Mouse (Mus musculus) Patski (cell line): ENCODE results near the gene Fuk. TPM values are rescaled to one million over a fixed set of nuclear protein-coding genes. Genes with fewer than 3 reads are reported as not detected.

Source experiments
- ATAC-seq: fragments of 100-300 bp; one replicate; pipeline ENCODE4 v1.8.0; 2021
- CTCF ChIA-PET: fragments of 350-600 bp; sonication (Branson Sonifier 250); formaldehyde crosslinking; loops from one replicate; lab custom pipeline; 2022; ENCODE audit warnings: inconsistent platforms; lab: Charles Lee
- POLR2A ChIA-PET: fragments of 350-600 bp; sonication (Branson Sonifier 250); formaldehyde crosslinking; loops from one replicate; lab custom pipeline; 2022; ENCODE audit warnings: antibody characterized with exemption, inconsistent platforms; lab: Charles Lee
- DNase-seq: peaks from one replicate; pipeline ENCODE4 v3.0.0-alpha.2; 2011; ENCODE audit warnings: low read depth, low spot score
- H3K27me3 ChIP-seq: fragments of 371-371 bp; one replicate; pipeline ENCODE4 v1.5.1; 2021
- CTCF ChIP-seq: fragments of 100-300 bp; IDR thresholded peaks from one replicate; pipeline ENCODE4 v1.5.1; 2021
- in situ Hi-C: fragments of 300-500 bp; cut with MboI; formaldehyde crosslinking; loops from 3 replicates; pipeline ENCODE4 v1.11.1; 2018; ENCODE audit warnings: low pct_unique_long_range_greater_than_20kb, mixed read lengths
- polyA plus RNA-seq: library from polyadenylated mRNA; unstranded; gene quantifications from one replicate; pipeline ENCODE4 v1.2.3, GENCODE M21; 2021

Fuk gene
- polyA plus RNA-seq: 25.6 TPM

DNA sequence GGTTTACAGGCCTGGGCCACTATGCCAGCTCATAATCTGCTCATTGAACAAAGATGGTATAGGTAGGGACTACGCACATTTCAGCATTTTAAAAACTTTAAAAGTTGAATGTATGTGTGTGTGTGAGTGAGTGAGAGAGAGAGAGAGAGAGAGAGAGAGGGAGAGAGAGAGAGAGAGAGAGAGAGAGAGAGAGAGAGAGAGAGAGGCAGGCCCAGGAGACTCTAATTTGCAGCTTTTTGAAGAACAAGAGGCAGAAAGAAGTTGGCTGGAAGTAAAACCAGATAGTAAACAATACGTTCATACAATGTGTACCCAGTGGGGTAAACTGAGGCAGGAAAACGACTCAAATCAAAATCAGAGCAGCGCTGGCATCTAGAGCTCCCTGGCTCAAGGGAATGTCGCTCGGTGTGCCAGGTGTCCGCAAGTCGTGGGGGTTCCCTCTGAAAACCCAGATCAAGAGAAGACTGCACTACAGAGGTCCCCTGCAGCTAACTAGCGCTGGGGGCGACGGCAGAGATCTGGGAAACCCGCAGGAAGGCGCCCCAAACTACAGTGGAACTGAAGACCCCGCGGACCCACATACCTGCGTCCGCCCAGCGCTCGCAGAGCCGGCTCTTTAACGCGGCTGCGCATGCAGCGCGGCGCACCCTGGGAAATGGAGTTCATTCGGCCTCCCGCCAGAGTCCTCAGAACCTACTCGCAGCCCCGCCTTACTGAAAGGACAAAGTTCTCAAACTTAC, at the start of gene Fuk:
Fuk (minus strand) TSS at position 650 of the 740 bp plus-strand sequence.
- peak; percentile 33 for DNase-seq
- in situ Hi-C loops: no loop called here
- ChIA-PET CTCF (interaction anchor here (1.0 kb wide), 1 partner anchor 16 kb away, joined by 3 read pairs; no protein-coding TSS in a partner anchor), POLR2A (interaction anchor here (0.6 to 1.0 kb wide), 6 partner anchors 8 to 135 kb away, joined by 3 to 5 read pairs (median 3); no protein-coding TSS in a partner anchor)
- ATAC-seq: peak; percentile 78
- TF ChIP-seq CTCF: no peak
- H3K27me3 ChIP-seq: no peaks in the 10 kb centered on the region

DNA sequence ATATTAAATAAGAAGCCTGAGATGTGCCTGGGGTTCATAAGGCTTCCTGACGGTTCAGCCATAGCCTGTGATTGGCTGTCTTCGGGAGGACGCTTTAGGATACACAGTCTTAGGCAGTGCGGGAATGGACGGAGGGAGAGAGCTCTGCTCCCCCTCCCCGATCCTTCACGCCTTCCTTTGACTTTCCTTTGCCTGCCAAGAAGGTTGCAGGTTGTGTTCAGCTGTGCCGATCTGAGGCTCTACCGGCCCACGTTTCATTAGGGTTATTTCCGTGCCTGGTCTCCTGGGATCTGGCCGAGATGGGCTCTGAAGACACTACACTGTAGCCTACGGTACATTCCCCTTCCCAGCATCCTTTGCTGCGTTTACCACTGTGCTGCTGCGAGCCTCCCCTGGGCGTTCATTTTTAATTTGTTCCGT, 47.8 kb upstream of the Fuk start:
- no peak for ATAC-seq
- no peak for DNase-seq
- H3K27me3 ChIP-seq: no peaks in the 10 kb centered on the region
- CTCF ChIA-PET: no interaction called here
- POLR2A ChIA-PET: no interaction called here
- in situ Hi-C loops: no loop called here
- no peak for TF ChIP-seq CTCF

DNA sequence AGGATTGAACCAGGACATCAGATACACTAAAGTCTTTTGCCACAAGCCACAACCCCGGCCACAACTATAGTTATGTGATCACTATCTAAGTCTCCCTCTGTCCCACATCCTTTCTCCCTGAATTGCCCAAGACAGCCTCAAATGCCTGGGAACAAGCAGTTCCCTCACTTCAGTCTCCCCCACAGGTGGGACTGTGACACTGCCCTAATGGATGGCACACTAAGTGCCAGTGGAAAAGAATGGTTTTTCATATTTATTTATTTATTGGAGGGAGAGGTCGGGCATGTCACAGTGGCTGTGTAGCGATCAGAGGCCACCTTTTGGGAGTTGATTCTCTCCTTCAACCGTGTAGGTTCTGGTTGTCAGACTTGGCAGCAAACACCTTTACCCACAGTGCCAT, 43.4 kb upstream of the Fuk start:
- ATAC-seq (no peak), DNase-seq (no peak)
- H3K27me3 ChIP-seq: no peaks in the 10 kb centered on the region
- TF ChIP-seq CTCF: no peak
- POLR2A ChIA-PET: no interaction called here
- CTCF ChIA-PET: no interaction called here
- in situ Hi-C loops: no loop called here

DNA sequence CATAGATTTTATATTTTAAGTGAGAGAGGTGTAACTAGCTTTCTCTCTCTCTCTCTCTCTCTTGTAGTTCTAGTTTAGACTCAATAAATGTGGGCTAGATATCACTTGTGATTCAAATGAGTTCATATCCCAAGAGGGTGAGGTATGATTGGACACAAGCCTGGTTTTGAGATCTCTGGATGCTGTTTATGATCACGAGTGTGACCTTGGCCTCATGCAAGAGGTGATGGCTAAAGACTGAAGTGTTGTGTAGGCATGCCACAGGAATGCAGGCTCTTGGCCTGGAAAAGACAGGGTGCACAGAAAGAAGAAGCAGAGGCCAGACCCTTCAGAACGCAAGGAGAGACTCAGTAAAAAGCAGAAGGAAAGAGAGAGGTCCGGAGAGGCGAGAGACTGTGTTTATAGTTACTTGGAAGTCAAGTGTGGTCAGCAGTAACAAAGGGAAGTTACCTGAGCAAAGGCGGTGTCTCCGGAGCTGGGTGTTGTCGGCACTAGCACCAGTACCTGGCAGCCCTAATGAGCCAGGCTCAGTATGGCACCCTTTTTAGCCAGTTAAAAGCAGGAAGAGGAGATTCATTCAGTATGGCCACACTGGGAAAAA, 42.1 kb upstream of the Fuk start:
- ATAC-seq: no peak
- POLR2A ChIA-PET: interaction anchor here (0.6 to 0.7 kb wide), 2 partner anchors 100 to 245 kb away, joined by 3 to 5 read pairs; no protein-coding TSS in a partner anchor
- no peak for DNase-seq
- in situ Hi-C loops: no loop called here
- CTCF ChIA-PET: interaction anchor here (1.1 kb wide), 1 partner anchor 26 kb away, joined by 3 read pairs; no protein-coding TSS in a partner anchor
- TF ChIP-seq CTCF: no peak
- no peaks in the 10 kb centered on the region for H3K27me3 ChIP-seq

DNA sequence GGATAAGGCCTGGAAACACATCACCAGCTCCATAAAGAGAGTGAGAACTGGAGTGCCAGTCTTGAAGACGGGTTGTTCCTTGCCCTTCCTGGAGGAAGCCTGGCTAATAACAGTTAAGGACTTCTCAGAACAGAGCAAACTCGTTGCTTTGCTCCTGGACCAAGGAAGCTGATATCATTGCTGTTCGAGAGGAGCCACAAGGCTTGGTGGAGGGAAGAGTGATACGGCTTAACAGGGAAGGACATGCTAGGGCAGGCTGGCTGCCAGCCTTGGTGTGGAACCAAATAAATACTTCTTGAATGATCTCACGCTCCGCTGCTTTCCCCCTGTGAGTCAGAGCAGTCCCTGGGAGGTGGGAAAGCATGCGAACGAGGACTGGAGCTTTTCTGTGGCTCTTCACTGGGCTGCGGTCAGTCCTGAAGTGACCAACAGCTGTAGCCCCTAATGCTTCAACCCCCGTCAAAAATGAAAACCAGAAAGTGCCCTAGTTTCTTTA, 39.2 kb upstream of the Fuk start:
- ATAC-seq (peak; percentile 90), DNase-seq (peak; percentile 96)
- ChIA-PET POLR2A (interaction anchor here (0.5 to 1.0 kb wide), 3 partner anchors 13 to 56 kb away, joined by 3 to 5 read pairs (median 3); no protein-coding TSS in a partner anchor), CTCF (interaction anchor here (0.8 to 1.5 kb wide), 4 partner anchors 10 to 31 kb away, joined by 3 read pairs; no protein-coding TSS in a partner anchor)
- no peak for TF ChIP-seq CTCF
- in situ Hi-C loops: no loop called here
- no peaks in the 10 kb centered on the region for H3K27me3 ChIP-seq

DNA sequence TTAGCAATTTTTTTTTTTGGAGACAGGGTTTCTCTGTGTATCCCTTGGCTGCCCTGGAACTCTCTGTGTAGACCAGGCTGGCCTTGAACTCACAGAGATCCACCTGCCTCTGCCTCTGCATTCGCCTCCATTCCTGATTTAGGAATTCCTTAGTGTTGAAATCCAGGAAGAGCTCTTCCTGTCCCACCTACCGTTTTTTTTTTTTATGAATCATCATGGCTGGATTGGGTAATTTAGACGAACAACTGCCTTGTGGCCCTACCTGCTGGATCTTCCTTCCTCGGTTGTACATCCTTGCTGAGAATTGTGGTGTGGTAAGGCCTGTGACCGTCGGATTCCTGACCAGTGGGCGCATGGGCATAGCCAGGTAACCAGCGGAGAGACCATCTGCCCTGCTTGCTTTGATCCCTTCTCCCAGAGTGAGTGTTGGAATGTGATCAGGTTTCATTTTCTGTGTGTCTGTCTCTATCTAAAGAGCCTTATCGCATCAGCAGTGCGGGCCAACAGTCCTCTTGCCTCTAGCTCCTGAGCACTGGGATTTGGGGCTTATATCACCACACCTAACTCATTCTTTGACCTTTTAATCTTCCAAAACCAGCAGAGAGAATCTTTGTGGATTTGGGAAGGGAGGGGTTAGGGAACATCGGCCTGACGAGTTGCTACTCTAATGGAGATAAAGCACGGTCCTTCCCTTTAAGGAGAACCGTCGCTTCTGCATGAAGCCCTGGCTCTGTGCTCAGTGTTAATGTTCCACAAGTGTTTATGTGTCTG, 38.6 kb upstream of the Fuk start:
- TF ChIP-seq CTCF: no peak
- DNase-seq: peak; percentile 41
- ChIA-PET POLR2A (interaction anchor here (1.0 kb wide), 2 partner anchors 13 to 56 kb away, joined by 3 read pairs; no protein-coding TSS in a partner anchor), CTCF (interaction anchor here (0.8 to 1.5 kb wide), 3 partner anchors 16 to 31 kb away, joined by 3 read pairs; no protein-coding TSS in a partner anchor)
- in situ Hi-C loops: no loop called here
- ATAC-seq: peak; percentile 53
- no peaks in the 10 kb centered on the region for H3K27me3 ChIP-seq

DNA sequence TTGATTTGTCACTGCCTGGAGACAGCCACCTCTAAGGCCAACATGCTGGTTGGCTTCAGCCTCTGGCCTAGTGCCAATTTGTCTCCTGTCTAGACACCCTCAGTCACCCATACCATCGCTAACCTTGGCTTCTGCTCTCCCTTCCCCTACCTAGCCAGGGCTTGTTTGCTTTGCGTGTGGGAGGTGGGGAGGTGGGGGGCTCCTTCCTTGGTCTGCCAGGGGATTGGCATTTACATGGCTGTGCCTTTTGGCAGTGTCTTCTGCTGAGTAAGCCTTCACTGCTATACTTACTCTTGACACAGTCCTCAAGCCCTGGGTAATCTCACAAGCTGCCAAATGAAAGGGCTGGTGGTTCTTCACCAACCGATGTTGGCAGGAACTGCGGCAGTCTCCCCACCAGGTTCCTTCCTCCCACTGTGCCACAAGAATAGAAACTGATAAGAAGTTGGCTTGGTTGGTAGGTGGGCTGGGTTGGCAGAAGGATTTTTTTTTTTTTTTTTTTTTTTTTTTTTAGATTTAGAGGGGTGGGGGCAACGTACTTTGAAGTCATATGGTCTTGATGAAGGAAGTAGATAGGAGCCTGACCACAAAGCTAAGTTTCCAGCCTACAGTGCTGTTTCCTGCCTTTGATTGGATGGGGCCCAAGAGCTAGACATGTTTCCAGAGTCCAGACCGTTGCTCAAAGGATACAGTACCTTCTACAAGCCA, 36.7 kb upstream of the Fuk start:
- DNase-seq: peak; percentile 20
- ChIA-PET POLR2A (interaction anchor here (0.6 to 0.7 kb wide), 2 partner anchors 22 to 37 kb away, joined by 3 to 4 read pairs; no protein-coding TSS in a partner anchor), CTCF (no interaction called here)
- in situ Hi-C loops: no loop called here
- H3K27me3 ChIP-seq: no peaks in the 10 kb centered on the region
- TF ChIP-seq CTCF: no peak
- no peak for ATAC-seq

DNA sequence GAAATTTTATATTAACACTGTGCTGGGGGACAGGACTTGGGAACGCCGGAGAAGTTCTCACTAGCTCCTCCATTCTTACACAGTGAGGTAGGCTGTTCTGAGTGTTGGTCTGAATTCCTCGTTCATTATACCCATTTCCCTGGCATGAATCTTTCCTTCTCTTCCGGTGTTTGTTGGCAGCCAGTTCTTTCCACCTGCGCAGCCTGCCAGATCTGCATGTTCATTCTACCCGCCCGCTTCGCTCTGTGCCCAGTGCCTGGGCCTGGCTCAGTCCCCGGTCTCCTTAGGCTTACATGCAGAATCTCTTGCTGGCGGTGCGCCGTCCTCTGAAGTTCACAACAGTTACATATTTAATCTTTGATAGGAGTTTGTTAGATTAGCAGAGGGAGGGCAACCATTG, 33.9 kb upstream of the Fuk start:
- CTCF ChIA-PET: no interaction called here
- DNase-seq (no peak), ATAC-seq (no peak)
- no peak for TF ChIP-seq CTCF
- H3K27me3 ChIP-seq: no peaks in the 10 kb centered on the region
- POLR2A ChIA-PET: no interaction called here
- in situ Hi-C loops: no loop called here

DNA sequence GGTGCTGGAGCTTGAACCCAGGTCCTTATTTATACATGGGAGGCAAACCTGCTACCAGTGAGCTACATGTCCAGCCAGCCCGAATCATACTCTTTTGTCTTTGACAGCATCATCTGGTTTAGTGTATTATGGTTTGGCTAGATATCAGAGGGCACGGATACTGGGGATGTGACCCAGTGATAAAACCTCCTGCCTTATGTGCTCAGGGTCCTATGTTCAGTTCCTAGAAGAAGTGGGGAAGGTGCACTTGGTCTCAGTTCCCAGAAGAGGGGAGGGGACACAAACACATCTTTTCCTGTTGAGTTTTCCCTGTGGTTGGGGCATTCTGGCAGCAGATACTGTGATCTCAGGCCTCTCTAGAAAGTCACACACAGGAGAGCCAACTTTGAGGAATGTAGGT, 31.0 kb upstream of the Fuk start:
- DNase-seq: no peak
- H3K27me3 ChIP-seq: no peaks in the 10 kb centered on the region
- CTCF ChIA-PET: no interaction called here
- POLR2A ChIA-PET: no interaction called here
- TF ChIP-seq CTCF: no peak
- no peak for ATAC-seq
- in situ Hi-C loops: no loop called here

DNA sequence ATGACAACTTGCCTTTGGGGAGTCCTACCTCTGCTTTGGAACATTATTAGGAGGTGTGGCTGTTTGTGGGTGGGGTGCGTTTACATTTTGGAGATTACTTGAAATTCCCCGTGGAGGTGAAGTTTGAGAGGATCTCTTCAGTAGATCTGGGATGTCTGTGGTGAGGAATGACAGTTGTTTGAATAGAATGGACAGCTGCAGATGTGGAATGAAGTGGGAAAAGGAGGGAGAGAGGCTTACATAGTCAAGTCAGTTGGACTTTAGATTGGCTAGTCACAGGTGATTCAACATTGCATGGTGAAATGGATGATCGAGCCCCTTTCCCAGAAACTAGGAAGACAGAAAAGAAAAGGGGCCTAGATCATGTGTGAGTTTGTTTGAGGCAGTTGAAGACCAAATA, 30.2 kb upstream of the Fuk start:
- H3K27me3 ChIP-seq: no peaks in the 10 kb centered on the region
- DNase-seq (no peak), ATAC-seq (no peak)
- ChIA-PET POLR2A (interaction anchor here (1.5 kb wide), 1 partner anchor 11 kb away, joined by 3 read pairs; no protein-coding TSS in a partner anchor), CTCF (no interaction called here)
- no peak for TF ChIP-seq CTCF
- in situ Hi-C loops: no loop called here
